Mouse (Mus musculus) bone marrow macrophage, adult 2 months (primary cell): ENCODE data around the gene Fermt3.

Source experiments
- CTCF ChIP-seq: IDR thresholded peaks from 2 replicates; pipeline ENCODE4 v1.5.1; 2012; ENCODE audit warnings: low read depth, mild to moderate bottlenecking, low read length, moderate library complexity
- POLR2A ChIP-seq: IDR thresholded peaks from 2 replicates; pipeline ENCODE4 v1.6.1; 2012; ENCODE audit warnings: mild to moderate bottlenecking, low read depth, low read length, borderline replicate concordance

DNA sequence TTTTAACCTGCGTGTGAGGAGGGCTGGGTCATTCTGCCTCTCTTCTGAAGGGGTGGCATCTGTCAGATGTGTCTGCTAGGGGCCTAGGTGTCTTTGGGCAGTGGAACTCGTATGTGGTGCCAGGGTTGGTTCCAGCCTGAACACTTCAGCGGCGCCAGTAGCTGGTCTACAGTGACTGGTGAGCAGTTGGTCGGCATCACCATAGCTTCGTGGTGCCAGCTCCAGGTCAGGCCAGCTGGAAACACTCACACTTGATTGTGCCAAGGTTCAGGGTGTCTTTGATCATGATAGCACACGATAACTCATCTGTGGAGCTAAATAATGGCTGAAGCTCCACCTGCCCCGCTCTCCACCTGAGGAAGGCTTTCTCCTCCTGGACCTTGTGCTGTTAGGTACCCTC lies 43.6 kb upstream of the Fermt3 start:
- TF ChIP-seq POLR2A (no peak), CTCF (no peak)
